Mouse (Mus musculus) lung, postnatal 4 days (tissue): ENCODE measurements around the gene Zbtb8os.
A peak's percentile ranks its signal among the peaks of the same experiment; 100 is the strongest.

Source experiments
- DNase-seq, 2 experiments: peaks; one replicate each; pipeline ENCODE4 v3.0.0; 2021

Zbtb8os gene

DNA sequence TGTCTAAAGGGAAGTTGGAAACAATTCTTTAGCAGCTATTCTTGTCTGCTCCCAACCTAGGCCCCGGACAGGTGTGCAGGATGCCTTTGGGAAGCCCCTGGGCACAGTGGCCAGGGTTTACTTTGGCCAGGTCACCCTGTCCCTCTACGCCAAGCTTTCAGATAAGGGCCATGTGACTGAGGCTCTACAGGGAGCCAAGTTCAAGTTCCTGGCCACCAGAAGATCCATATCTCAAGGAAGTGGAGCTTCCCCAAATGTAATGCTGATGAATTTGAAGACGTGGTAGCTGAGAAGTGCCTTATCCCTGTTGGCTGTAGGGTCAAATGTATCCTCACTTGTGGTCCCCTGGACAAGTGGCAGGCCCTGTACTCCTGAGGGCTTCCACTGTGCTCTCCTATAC, 44.3 kb downstream of the Zbtb8os start:
- no peak for DNase-seq

DNA sequence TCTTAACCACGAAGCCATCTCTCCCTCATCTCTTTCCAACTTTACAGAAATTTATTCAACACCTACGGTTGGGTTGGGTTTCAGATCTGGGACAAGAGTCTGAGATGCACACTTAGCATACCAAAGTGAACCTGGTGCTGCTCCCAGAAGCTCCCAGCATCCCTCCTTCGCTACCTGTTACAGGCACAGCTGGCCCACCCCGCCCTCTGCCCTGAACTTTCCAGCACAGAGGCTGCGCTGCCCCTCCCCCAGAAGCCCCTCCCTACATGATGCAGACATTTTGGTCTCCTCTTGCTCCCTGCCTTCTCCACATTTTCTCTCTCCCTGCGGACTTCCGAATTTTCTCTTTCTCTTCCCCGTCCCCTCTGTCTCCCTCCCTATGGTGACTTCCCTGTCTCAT, 45.7 kb downstream of the Zbtb8os start:
- DNase-seq = no peak

DNA sequence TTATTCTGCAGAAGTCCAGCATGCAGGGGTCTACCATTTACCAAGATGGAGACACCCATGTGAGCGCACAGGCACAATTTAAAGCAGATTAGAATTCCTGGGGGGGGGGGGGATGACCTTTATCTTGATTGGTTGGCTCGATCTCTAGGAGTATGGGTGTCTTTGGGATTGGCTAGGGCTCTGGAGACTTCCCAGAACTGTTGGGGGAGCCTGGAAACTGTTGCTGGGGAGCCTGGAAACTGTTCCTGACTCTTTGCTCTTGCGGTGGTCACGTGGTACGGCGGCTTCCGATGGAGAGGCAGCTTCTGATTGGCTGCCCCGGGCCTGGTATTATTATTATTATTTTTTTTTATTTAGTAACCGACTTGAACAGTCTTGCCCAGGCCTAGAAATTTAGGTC, 46.5 kb downstream of the Zbtb8os start:
- DNase-seq = no peak

DNA sequence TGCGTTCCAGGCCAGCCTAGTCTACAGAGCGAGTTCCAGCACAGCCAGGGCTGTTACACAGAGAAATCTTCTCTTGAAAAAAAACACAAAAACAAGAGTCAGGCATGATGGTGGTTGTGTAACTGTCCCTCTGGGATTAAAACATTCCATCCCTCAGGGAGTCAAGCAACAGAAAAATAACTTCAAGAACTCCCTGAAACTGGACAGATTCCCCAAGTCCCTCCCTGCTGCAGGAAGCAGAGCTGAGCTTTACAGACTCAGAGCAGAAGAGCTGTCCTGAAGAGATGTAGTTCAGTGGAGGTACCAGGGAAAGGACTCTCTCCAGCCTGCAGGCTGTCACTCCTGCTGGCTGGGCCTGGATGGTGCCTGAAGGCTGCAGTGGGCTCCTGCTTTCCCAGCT, 47.0 kb downstream of the Zbtb8os start:
- DNase-seq = no peak

DNA sequence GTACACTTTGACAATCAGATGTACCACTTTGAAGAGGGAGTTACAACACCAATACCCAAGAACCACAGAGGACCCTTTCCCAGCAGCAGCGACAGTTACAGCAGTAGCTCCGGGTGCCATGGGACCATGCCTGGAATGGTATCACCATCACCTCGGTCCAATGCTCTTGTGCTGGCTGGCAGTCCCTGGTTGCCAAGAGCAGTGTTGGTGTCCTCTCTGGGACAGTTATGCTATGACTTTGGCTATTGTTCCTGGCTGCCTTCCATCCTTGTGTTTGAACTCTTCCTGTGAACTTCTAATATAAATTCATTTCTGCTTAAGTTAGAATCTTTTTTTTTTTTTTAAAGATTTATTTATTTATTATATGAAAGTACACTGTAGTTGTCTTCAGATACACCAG, 48.1 kb downstream of the Zbtb8os start:
- peak; percentile 34 to 55 for DNase-seq

DNA sequence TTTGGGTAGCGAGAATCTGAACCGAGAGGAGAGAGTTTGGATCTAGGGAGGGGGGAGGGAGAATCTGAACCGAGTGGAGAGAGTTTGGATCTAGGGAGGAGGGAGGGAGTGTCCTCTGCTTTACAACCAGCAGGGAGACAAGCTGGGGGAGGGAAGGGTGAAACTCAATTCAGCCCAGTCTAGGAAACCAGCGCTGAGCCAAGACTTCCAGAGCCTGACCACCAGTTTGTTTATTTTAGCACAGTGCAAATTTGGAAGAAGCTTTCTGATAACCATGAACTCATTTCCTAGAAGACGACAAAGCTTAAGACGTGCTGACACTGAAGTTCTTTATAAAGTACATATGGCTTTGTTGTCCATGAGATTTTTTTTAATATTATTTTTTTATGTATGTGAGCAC, 48.9 kb downstream of the Zbtb8os start:
- DNase-seq = peak; percentile 64 to 82

DNA sequence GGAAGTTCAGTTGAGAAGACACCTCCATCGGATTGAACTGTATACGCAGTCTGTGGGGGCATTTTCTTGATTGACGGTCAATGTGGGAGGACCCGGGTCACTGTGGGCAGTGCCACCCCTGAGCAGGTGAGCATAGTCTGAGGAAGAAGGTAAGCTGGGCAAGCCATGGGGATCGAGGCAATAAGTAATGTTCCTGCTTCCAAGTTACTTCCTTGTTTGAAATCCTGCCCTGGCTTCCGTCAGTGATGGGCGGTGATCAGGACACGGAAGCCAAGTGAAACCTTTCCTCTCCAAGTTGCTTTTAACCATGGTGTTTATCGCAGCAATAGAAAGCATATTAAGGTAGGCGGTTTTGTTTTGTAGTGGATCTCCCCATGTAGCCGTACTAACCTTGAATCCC, 50.2 kb downstream of the Zbtb8os start:
- DNase-seq = no peak

DNA sequence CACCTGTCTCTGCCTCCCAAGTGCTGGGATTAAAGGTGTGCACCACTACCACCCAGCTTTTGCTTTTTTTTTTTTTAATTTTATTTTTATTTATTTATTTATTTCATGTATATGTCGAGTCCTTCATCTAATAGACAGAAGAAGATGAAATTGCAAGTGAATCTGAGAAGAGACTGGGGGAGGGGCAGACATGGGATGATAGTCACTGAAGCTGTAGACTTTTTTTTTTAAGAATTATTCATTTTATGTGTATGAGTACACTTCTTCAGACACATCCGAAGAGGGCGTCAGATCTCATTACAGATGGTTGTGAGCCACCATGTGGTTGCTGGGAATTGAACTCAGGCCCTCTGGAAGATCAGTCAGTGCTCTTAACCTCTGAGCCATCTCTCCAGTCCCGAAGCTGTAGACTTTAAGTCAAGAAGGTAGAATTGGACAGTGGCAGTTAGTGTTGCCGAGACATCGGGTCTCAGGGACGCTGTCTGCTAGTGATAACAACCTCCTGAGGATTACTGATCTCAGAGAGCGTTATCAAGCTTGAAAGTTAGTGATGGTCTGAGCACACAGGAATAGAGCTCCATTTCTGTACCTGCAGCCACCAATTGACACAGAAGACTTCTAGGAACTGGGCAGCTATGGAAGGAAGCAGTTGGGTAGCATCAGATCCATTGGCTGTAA, 50.9 kb downstream of the Zbtb8os start:
- DNase-seq = no peak

DNA sequence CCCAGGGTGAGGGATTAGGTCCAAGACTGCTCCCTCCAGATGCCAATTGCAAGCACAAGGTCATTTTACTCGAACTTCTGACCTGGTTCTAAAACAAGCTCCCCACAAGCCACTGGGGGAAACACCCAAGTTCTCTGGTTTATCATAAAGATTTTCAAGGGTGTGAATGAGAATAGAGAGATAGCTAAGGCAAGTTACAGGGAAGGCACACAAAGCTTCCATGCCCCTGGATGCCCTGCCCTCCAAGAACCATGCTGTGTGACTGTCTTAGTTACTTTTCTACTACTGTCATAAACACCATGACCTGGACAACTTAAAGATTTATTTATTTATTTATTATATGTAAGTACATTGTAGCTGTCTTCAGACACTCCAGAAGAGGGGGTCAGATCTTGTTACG, 51.5 kb downstream of the Zbtb8os start:
- DNase-seq = no peak

DNA sequence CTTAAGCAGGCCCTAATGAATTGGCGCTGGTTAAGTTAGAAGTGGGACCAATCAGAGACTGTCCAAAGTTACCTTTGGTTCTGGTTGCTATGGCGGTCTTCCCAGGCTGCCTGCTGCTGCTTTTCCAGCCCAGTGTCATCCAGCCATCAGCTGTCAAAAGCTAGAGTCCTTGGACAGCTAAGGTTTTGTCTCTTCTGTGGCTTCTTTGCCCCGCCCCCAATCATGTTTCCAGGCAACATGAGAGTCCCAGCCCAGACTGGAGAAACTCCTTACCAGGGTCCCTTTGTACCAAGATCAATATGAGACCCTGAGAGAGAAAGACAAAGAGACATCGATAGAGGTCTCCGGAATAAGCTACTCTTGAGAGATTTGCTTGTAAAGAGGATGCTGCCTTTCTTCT, 52.9 kb downstream of the Zbtb8os start:
- no peak for DNase-seq

DNA sequence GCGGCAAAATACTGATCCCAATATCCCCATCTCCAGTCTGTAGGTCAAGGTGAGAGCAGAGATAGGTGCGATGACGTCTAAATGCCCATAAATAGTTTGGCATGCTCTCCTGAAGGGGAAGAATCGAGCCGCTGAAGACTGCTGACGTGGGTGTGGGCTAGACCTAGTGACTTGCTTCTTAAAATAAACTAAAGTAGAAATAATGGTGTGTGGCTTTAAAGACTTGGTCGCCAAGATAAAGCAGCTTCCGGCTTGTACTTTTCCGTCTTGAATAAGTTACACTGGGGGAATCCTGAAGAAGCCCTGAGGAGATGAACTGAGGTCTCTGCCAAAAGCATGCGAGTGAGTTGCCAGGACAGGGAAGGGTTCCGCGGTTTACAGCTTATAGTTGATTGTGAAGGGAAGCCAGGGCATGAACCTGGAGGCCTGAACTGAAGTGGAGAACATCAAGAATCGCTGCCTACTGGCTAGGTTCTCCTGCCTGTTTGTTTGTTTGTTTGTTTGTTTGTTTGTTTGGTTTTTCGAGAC, 54.8 kb downstream of the Zbtb8os start:
- DNase-seq = peak in 1 of 2 experiments; percentile 39

DNA sequence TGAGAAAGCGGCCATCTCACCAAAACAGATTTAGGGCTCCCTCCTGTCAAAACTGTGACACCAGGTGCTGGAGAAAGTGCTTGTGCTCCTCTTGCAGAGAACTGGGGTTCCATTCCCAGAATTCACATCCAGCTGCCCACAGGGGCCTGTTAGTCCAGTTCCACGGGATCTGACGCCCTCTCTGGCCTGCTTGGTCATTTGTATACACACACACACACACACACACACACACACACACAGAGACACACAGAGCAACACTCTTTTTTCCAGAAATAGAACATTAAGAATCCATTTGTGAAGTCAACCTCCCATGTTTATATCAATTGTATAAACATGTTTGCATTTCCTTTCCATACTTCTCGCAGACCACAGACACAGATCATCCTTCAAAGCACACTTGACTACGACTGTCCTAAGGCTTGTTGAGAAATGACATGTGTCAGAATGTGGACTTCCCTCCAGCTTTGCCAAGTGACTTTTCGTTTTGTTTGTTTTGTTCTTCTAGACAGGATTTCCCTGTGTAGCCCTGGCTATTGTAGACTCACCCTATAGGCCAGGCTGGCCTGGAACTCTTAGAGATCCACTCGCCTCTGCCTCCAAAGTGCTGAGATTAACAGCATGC, 55.6 kb downstream of the Zbtb8os start:
- peak; percentile 27 to 37 for DNase-seq

DNA sequence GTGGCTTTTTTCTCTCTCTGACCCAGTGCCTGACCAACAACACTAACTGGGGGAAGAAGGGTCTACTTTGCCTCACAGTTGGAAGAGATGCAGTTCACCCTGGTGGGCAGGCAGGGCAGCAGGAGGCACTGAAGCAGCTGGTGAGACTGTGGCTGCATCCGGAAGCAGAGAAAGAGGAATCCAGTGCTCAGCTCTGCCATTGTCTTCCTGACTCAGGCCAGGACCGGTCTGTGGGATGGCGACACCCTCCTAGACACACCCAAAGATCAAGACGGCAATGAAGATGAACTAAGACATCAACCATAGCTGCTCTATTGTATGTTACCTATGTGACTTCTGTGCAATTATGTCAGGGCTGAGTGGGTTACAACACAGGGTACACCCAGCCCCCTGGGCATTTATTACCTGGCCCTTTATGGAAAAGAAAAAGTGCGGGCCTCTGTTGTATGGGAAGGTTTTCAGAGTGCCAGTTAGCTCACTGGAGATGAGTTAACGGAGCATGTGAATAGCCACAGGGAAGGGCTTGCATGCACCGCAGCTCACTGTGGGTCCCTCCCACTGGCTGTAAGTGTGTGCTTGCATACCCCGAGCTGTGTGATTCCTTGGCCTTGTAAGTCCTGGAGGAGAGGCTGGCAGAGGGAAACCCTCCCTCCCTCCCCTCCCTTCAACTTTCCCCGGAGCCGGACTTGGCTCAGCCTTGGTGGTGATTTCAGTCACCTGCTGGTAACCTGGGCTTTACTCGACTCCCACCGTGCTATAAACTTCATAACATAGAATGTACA, 58.8 kb downstream of the Zbtb8os start:
- peak in 1 of 2 experiments; percentile 42 for DNase-seq

DNA sequence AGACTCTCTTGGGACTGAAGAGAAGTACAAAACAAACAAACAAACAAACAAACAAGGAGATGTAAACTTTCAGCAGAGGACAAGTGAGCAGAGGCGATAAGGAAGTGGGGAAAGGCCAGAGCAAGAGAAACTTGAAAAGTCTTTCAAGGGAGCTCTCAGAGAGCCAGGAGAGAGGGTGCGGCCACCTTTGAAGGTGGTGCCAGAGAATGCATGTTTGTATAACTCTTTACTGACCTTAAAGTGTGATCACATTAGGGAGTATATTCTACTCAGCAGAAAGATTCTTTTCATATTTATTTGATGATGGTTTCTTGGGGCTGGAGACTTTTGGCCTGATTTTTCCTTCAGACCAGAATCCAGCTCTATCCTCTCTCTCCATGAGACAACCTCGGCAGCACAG, 61.5 kb downstream of the Zbtb8os start:
- peak; percentile 71 to 84 for DNase-seq

DNA sequence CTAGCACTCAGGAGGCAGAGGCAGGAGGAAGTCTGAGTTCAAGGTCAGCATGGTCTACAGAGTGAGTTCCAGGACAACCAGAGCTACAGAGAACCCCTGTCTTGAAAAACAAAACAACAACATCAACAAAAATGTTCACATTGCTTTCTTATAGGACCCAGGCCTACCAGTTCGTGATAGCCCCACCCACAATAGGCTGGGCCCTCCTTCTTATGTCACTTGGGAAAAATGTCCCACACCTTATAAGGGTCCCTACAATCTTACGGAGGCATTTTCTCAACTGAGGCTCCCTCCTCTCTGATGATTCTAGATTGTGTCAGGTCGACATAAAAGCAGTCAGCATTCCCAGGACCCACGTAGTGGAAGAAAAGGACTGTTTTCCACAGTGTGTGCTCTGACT, 64.3 kb downstream of the Zbtb8os start:
- no peak for DNase-seq
